Mouse (Mus musculus) CH12.LX (cell line): ENCODE results near the gene Aldh1a2. TPM values are rescaled to one million over a fixed set of nuclear protein-coding genes. Genes with fewer than 3 reads are reported as not detected.

Experiments used
- DNase-seq: peaks from one replicate; pipeline ENCODE4 v3.0.0-alpha.2; 2013; ENCODE audit errors: extremely low read depth
- H3K27ac ChIP-seq: 2 replicates; pipeline ENCODE4 v1.5.1; 2012; ENCODE audit warnings: low read depth, mild to moderate bottlenecking, control low read depth, moderate library complexity; ENCODE audit not compliant: insufficient read depth
- H3K27me3 ChIP-seq: replicated peaks from 2 replicates; pipeline ENCODE3; 2012; ENCODE audit warnings: inconsistent platforms
- H3K36me3 ChIP-seq, 2 experiments: replicated peaks in 1 of 2; 2 replicates each; pipeline versions ENCODE3 to v1.6.1; 2012; ENCODE audit warnings: inconsistent platforms in 1 of 2, low read length in 1 of 2, mild to moderate bottlenecking in 1 of 2, mixed read lengths in 1 of 2, moderate library complexity in 1 of 2; ENCODE audit not compliant: control insufficient read depth in 1 of 2, insufficient read depth in 1 of 2
- H3K4me1 ChIP-seq, 2 experiments: 2 replicates each; pipeline ENCODE4 v1.6.1; 2012; ENCODE audit warnings: inconsistent platforms in 1 of 2, moderate library complexity in 1 of 2; ENCODE audit not compliant: insufficient read depth in 2 of 2, control insufficient read depth in 1 of 2
- H3K4me2 ChIP-seq: 2 replicates; pipeline ENCODE4 v1.6.1; 2012; ENCODE audit warnings: low read depth, mild to moderate bottlenecking, control low read depth; ENCODE audit not compliant: poor library complexity, insufficient read depth, severe bottlenecking
- H3K4me3 ChIP-seq, 3 experiments: fragments of 150-350 bp in 1 of 3; sonication (generic) in 1 of 3; replicated peaks in 1 of 3; 2 replicates each; pipeline versions ENCODE3 to v1.5.1; 2011 to 2012; ENCODE audit warnings: low read depth in 2 of 3, low read length in 2 of 3, mild to moderate bottlenecking in 2 of 3, moderate library complexity in 2 of 3, control low read depth in 1 of 3, improper control_type of control experiment in 1 of 3, inconsistent platforms in 1 of 3, mixed read lengths in 1 of 3; ENCODE audit not compliant: poor library complexity in 1 of 3
- H3K79me2 ChIP-seq: replicated peaks from 2 replicates; pipeline ENCODE4 v1.6.1; 2012; ENCODE audit warnings: mild to moderate bottlenecking, moderate library complexity; ENCODE audit not compliant: control insufficient read depth, poor library complexity, insufficient read depth, severe bottlenecking; ENCODE audit errors: extremely low read depth
- H3K9ac ChIP-seq: 2 replicates; pipeline ENCODE4 v1.6.1; 2012; ENCODE audit warnings: low read depth, mild to moderate bottlenecking, control low read depth, moderate library complexity; ENCODE audit not compliant: insufficient read depth
- H3K9me3 ChIP-seq: replicated peaks from 2 replicates; pipeline ENCODE3; 2012; ENCODE audit warnings: low read length, inconsistent platforms, mixed read lengths
- CHD1 ChIP-seq: IDR thresholded peaks from 2 replicates; pipeline ENCODE4 v1.6.1; 2012; ENCODE audit warnings: low read depth, low read length, improper control_type of control experiment, inconsistent platforms
- CHD2 ChIP-seq: IDR thresholded peaks from 2 replicates; pipeline ENCODE4 v1.6.1; 2011; ENCODE audit warnings: low read length, improper control_type of control experiment
- CTCF ChIP-seq, 2 experiments: IDR thresholded peaks in 1 of 2; conservative IDR thresholded peaks in 1 of 2; 2 replicates each; pipeline ENCODE4 v1.5.1; 2011 to 2012; ENCODE audit warnings: low read depth in 2 of 2, low read length in 2 of 2, improper control_type of control experiment in 1 of 2, inconsistent platforms in 1 of 2, mild to moderate bottlenecking in 1 of 2, moderate library complexity in 1 of 2
- E2F4 ChIP-seq: IDR thresholded peaks from 2 replicates; pipeline ENCODE4 v1.6.1; 2011; ENCODE audit warnings: low read depth, low read length, improper control_type of control experiment; ENCODE audit not compliant: insufficient replicate concordance
- EP300 ChIP-seq: IDR thresholded peaks from 2 replicates; pipeline ENCODE4 v1.6.1; 2011; ENCODE audit warnings: low read length, improper control_type of control experiment
- HCFC1 ChIP-seq: IDR thresholded peaks from 2 replicates; pipeline ENCODE4 v1.6.1; 2012; ENCODE audit warnings: low read depth, mild to moderate bottlenecking, inconsistent platforms, low read length, improper control_type of control experiment
- IRF4 ChIP-seq: IDR thresholded peaks from 2 replicates; pipeline ENCODE4 v1.6.1; 2014; ENCODE audit warnings: low read depth, mild to moderate bottlenecking, inconsistent platforms, low read length, improper control_type of control experiment
- JUN ChIP-seq: IDR thresholded peaks from 2 replicates; pipeline ENCODE4 v1.6.1; 2011; ENCODE audit warnings: low read depth, mild to moderate bottlenecking, low read length, improper control_type of control experiment, moderate library complexity; ENCODE audit not compliant: insufficient read depth
- JUND ChIP-seq: conservative IDR thresholded peaks from 2 replicates; pipeline ENCODE4 v1.6.1; 2011; ENCODE audit warnings: low read depth, low read length, improper control_type of control experiment
- MEF2A ChIP-seq: IDR thresholded peaks from 2 replicates; pipeline ENCODE4 v1.6.1; 2014; ENCODE audit warnings: low read depth, mild to moderate bottlenecking, inconsistent platforms, low read length, improper control_type of control experiment, borderline replicate concordance
- MYC ChIP-seq: IDR thresholded peaks from 2 replicates; pipeline ENCODE4 v1.6.1; 2011; ENCODE audit warnings: low read depth, mild to moderate bottlenecking, improper control_type of control experiment, low read length
- NRF1 ChIP-seq: IDR thresholded peaks from 2 replicates; pipeline ENCODE4 v1.6.1; 2014; ENCODE audit warnings: low read depth, mild to moderate bottlenecking, inconsistent platforms, low read length, improper control_type of control experiment, moderate library complexity
- SIN3A ChIP-seq: IDR thresholded peaks from 2 replicates; pipeline ENCODE4 v1.6.1; 2012; ENCODE audit warnings: low read length, improper control_type of control experiment, inconsistent platforms
- TBP ChIP-seq: conservative IDR thresholded peaks from 2 replicates; pipeline ENCODE4 v1.6.1; 2011; ENCODE audit warnings: low read depth, low read length, improper control_type of control experiment
- TCF12 ChIP-seq: IDR thresholded peaks from 2 replicates; pipeline ENCODE4 v1.6.1; 2014; ENCODE audit warnings: low read depth, mild to moderate bottlenecking, inconsistent platforms, low read length, improper control_type of control experiment
- UBTF ChIP-seq: IDR thresholded peaks from 2 replicates; pipeline ENCODE4 v1.6.1; 2012; ENCODE audit warnings: low read depth, mild to moderate bottlenecking, inconsistent platforms, low read length, improper control_type of control experiment, moderate library complexity
- USF1 ChIP-seq: IDR thresholded peaks from 2 replicates; pipeline ENCODE4 v1.6.1; 2014; ENCODE audit warnings: low read depth, mild to moderate bottlenecking, inconsistent platforms, low read length, improper control_type of control experiment
- USF2 ChIP-seq: conservative IDR thresholded peaks from 2 replicates; pipeline ENCODE4 v1.6.1; 2011; ENCODE audit warnings: low read depth, low read length, improper control_type of control experiment
- ZC3H11A ChIP-seq: IDR thresholded peaks from 2 replicates; pipeline ENCODE4 v1.6.1; 2012; ENCODE audit warnings: low read depth, mild to moderate bottlenecking, inconsistent platforms, low read length, improper control_type of control experiment
- ZKSCAN1 ChIP-seq: IDR thresholded peaks from 2 replicates; pipeline ENCODE4 v1.6.1; 2012; ENCODE audit warnings: low read depth, inconsistent platforms, low read length, improper control_type of control experiment, borderline replicate concordance
- dilution Hi-C: fragments of 300-500 bp; cut with MboI; formaldehyde crosslinking; loops from 2 replicates; pipeline ENCODE4 v1.14.3; 2020; ENCODE audit warnings: low sequenced_read_pairs; ENCODE audit not compliant: extremely low pct_unique_long_range_greater_than_20kb, extremely low pct_ligation_motif_present
- in situ Hi-C: fragments of 300-500 bp; cut with MboI; formaldehyde crosslinking; loops from 3 replicates; pipeline ENCODE4 v1.14.3; 2019; ENCODE audit warnings: low sequenced_read_pairs, low pct_ligation_motif_present, low pct_unique_long_range_greater_than_20kb, mixed read lengths
- polyA plus RNA-seq: library from polyadenylated mRNA; unstranded; fragments of >175 nt; gene quantifications from 2 replicates; pipeline ENCODE4 v1.2.1, GENCODE M21; 2012; ENCODE audit warnings: low read depth; ENCODE audit not compliant: insufficient read length
- total RNA-seq, 2 experiments: library from RNA; depleted of rRNA; stranded (reverse); fragments of 300-350 nt in 1 of 2; fragments of >200 nt in 1 of 2; gene quantifications; 2 replicates each; pipeline ENCODE4 v1.2.3; 2012 to 2014

Gene Aldh1a2
- total and polyA plus RNA-seq, 3 experiments, result 0.77 to 11.9 (median 1.4) TPM

- Histone ChIP-seq H3K9me3 (no peaks in the 10 kb centered on the region), H3K4me2 (no peak overlapping the region), H3K27ac (no peak overlapping the region), H3K27me3 (no peaks in the 10 kb centered on the region), H3K79me2 (no peaks in the 10 kb centered on the region), H3K36me3 (no peaks in the 10 kb centered on the region), H3K4me1 (peaks cover 0 to 12% of the 10 kb centered on the region in 2 experiments; a peak in 2 of 4 replicates), H3K9ac (no peak overlapping the region), H3K4me3 (no peak overlapping the region)
- in situ Hi-C loops (loop anchor here (10.0 kb wide), 1 partner anchor 45 kb away; no protein-coding TSS in a partner anchor), dilution Hi-C loops (no loop called here)
- DNase-seq, result no peak
- no peak for TF ChIP-seq EP300
- no peak for TF ChIP-seq JUN
- TF ChIP-seq JUND, result no peak
- no peak for TF ChIP-seq ZC3H11A
- TF ChIP-seq E2F4, result no peak
- TF ChIP-seq CTCF (conservative IDR thresholded peaks at IDR 0.05 in 1 of 2, IDR thresholded peaks at IDR 0.05 in 1 of 2; ENCODE audit: low read depth in 2 of 2, low read length in 2 of 2), result peak in 1 of 2 experiments; percentile 26; a peak in 1 of 4 replicates
- TF ChIP-seq IRF4, result no peak
Observed at GRCm38 (mm10) chr9:71179964-71180700, 35.5 kb upstream of the Aldh1a2 start.

- no peak for DNase-seq
- dilution Hi-C loops, result no loop called here
- Histone ChIP-seq H3K9ac (no peak overlapping the region), H3K79me2 (no peaks in the 10 kb centered on the region), H3K27me3 (no peaks in the 10 kb centered on the region), H3K4me2 (no peak overlapping the region), H3K4me3 (no peak overlapping the region), H3K27ac (no peak overlapping the region), H3K9me3 (no peaks in the 10 kb centered on the region), H3K4me1 (peaks cover 2 to 15% of the 10 kb centered on the region in 2 experiments; a peak in 3 of 4 replicates), H3K36me3 (no peaks in the 10 kb centered on the region)
- in situ Hi-C loops, result loop anchor here (10.0 kb wide), 1 partner anchor 50 kb away; no protein-coding TSS in a partner anchor
- no peak for TF ChIP-seq CTCF (conservative IDR thresholded peaks at IDR 0.05 in 1 of 2, IDR thresholded peaks at IDR 0.05 in 1 of 2; ENCODE audit: low read depth in 2 of 2, low read length in 2 of 2)
- TF ChIP-seq CHD2, result no peak
- no peak for TF ChIP-seq MEF2A
- no peak for TF ChIP-seq JUND
- TF ChIP-seq NRF1, result no peak
- TF ChIP-seq SIN3A, result no peak
- TF ChIP-seq E2F4, result no peak
Observed at GRCm38 (mm10) chr9:71185285-71185684, 30.3 kb upstream of the Aldh1a2 start.

- no peak overlapping the region for H3K4me3 ChIP-seq
- H3K27me3 ChIP-seq, result no peaks in the 10 kb centered on the region
- no peaks in the 10 kb centered on the region for H3K36me3 ChIP-seq
- no peak overlapping the region for H3K9ac ChIP-seq
- H3K27ac ChIP-seq, result no peak overlapping the region
- in situ Hi-C loops, result loop anchor here (10.0 kb wide), 1 partner anchor 51 kb away; no protein-coding TSS in a partner anchor
- no peaks in the 10 kb centered on the region for H3K79me2 ChIP-seq
- dilution Hi-C loops, result no loop called here
- TF ChIP-seq CHD2 (no peak), CTCF (conservative IDR thresholded peaks at IDR 0.05 in 1 of 2, IDR thresholded peaks at IDR 0.05 in 1 of 2; ENCODE audit: low read depth in 2 of 2, low read length in 2 of 2) (no peak), TBP (no peak), UBTF (no peak), USF2 (no peak), E2F4 (no peak), HCFC1 (no peak), ZKSCAN1 (no peak), SIN3A (no peak), MYC (no peak), CHD1 (no peak), TCF12 (no peak), USF1 (no peak)
- TF ChIP-seq, all 38 proteins: peak for 0
- H3K4me2 ChIP-seq, result no peak overlapping the region
- DNase-seq, result no peak
- no peaks in the 10 kb centered on the region for H3K9me3 ChIP-seq
- peaks cover 2 to 15% of the 10 kb centered on the region in 2 experiments; a peak in 3 of 4 replicates for H3K4me1 ChIP-seq
Observed at GRCm38 (mm10) chr9:71185823-71186222, 29.8 kb upstream of the Aldh1a2 start.
